Mouse (Mus musculus): Measurements from ENCODE around the gene Ercc6. TPM values are rescaled to one million over a fixed set of nuclear protein-coding genes. Genes with fewer than 3 reads are reported as not detected.

Ercc6 gene
- polyA plus RNA-seq, 1 experiment from 2014 or later, result 29.4 TPM

- ATAC-seq (ENCODE audit: low FRiP score), result 0 out of 2 replicates have a peak, but pooled peaks have one; percentile 32
- WGBS, result 55% methylated on average over 5 of the region's 5 CpGs
- no peak overlapping the region for H3K9ac ChIP-seq
- H3K4me1 ChIP-seq (replicated peaks), result 0 out of 2 replicates have a peak, but pooled peaks cover 3% of the 10 kb centered on the region
- H3K27ac ChIP-seq, result no peak overlapping the region
- no peaks in the 10 kb centered on the region for H3K27me3 ChIP-seq
- no peak overlapping the region for H3K4me3 ChIP-seq
- no peak overlapping the region for H3K4me2 ChIP-seq
- peaks cover 19% of the 10 kb centered on the region for H3K36me3 ChIP-seq
- no peaks in the 10 kb centered on the region for H3K9me3 ChIP-seq
Observed at GRCm38 (mm10) chr14:32546676-32547075, 33.4 kb downstream of the Ercc6 start.

DNA sequence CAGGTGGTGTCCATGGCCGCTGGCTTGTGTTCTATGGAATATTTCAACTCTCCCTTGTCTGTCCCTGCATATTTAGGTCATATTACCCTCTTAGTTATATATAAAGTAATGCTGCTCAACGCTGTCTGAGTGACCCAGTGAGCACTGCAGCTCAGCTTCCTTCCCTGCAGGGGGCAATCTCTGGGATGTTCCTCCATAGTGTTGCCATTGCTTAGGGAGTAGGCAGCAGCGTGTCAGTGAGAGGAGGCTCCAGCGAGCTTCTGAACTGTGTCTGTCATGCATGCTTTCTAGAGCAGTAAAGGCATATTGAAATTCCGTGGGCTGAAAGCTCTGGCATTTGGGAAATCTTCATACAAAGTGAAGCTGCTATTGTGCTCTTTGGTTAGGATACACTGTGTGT, 38.5 kb downstream of the Ercc6 start:
- peaks cover 14% of the 10 kb centered on the region for H3K4me1 ChIP-seq (replicated peaks)
- WGBS, result 78% methylated on average over 5 of the region's 5 CpGs
- H3K9me3 ChIP-seq, result no peaks in the 10 kb centered on the region
- H3K27ac ChIP-seq, result no peak overlapping the region
- H3K9ac ChIP-seq, result no peak overlapping the region
- no peak overlapping the region for H3K4me3 ChIP-seq
- H3K36me3 ChIP-seq, result peaks cover 29% of the 10 kb centered on the region
- H3K27me3 ChIP-seq, result no peaks in the 10 kb centered on the region
- H3K4me2 ChIP-seq, result no peak overlapping the region
- no peak for ATAC-seq (ENCODE audit: low FRiP score)

GRCm38 (mm10) chr14:32553198-32553903, 40.0 kb downstream of the Ercc6 start:
- Histone ChIP-seq H3K9me3 (no peaks in the 10 kb centered on the region), H3K9ac (no peak overlapping the region), H3K4me3 (no peak overlapping the region), H3K27ac (no peak overlapping the region), H3K27me3 (no peaks in the 10 kb centered on the region), H3K4me1 (replicated peaks) (peaks cover 14% of the 10 kb centered on the region), H3K36me3 (peaks cover 29% of the 10 kb centered on the region), H3K4me2 (no peak overlapping the region)
- WGBS, result 72% methylated on average over 10 of the region's 10 CpGs
- no peak for ATAC-seq (ENCODE audit: low FRiP score)

GRCm38 (mm10) chr14:32554860-32555526, 41.7 kb downstream of the Ercc6 start:
- Histone ChIP-seq H3K9me3 (no peaks in the 10 kb centered on the region), H3K4me3 (no peak overlapping the region), H3K4me2 (no peak overlapping the region), H3K27ac (peak overlapping the region; percentile 64), H3K9ac (no peak overlapping the region), H3K4me1 (replicated peaks) (peaks cover 11% of the 10 kb centered on the region), H3K36me3 (peaks cover 35% of the 10 kb centered on the region), H3K27me3 (no peaks in the 10 kb centered on the region)
- WGBS, result 56% methylated on average over 8 of the region's 8 CpGs
- ATAC-seq (ENCODE audit: low FRiP score), result peak; percentile 69; the same call in 1 of the 2 replicates

- peaks cover 76% of the 10 kb centered on the region for H3K36me3 ChIP-seq
- no peak overlapping the region for H3K4me3 ChIP-seq
- H3K27me3 ChIP-seq, result no peaks in the 10 kb centered on the region
- no peaks in the 10 kb centered on the region for H3K4me1 ChIP-seq (replicated peaks)
- no peak overlapping the region for H3K9ac ChIP-seq
- H3K4me2 ChIP-seq, result no peak overlapping the region
- H3K9me3 ChIP-seq, result no peaks in the 10 kb centered on the region
- WGBS, result 100% methylated on average over 3 of the region's 3 CpGs
- no peak overlapping the region for H3K27ac ChIP-seq
- no peak for ATAC-seq (ENCODE audit: low FRiP score)
Observed at GRCm38 (mm10) chr14:32561428-32561827, 48.1 kb downstream of the Ercc6 start.

DNA sequence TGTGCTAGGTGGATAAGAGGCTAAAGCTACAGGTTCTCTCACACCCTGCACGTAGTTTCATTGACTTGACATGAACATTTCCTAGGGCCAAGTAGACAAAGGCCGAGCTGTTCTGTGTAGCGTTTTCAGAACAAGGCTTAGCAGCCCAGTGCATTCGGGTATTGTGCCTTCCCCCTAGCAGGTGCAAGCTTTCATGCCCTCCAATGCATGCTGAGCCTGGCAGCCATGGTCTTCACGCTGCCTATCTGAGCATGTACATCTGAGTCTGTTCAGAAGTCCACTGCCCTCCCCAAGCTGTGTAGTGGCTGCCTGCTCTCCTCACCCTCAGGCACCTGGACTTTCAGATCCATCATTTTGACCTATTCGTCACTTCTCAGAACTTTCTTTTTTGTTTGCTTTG, 50.3 kb downstream of the Ercc6 start:
- Histone ChIP-seq H3K4me1 (replicated peaks) (no peaks in the 10 kb centered on the region), H3K9me3 (no peaks in the 10 kb centered on the region), H3K9ac (no peak overlapping the region), H3K36me3 (peaks cover 89% of the 10 kb centered on the region), H3K4me3 (no peak overlapping the region), H3K27ac (no peak overlapping the region), H3K4me2 (no peak overlapping the region), H3K27me3 (no peaks in the 10 kb centered on the region)
- no peak for ATAC-seq (ENCODE audit: low FRiP score)
- WGBS, result 87% methylated on average over 6 of the region's 6 CpGs

DNA sequence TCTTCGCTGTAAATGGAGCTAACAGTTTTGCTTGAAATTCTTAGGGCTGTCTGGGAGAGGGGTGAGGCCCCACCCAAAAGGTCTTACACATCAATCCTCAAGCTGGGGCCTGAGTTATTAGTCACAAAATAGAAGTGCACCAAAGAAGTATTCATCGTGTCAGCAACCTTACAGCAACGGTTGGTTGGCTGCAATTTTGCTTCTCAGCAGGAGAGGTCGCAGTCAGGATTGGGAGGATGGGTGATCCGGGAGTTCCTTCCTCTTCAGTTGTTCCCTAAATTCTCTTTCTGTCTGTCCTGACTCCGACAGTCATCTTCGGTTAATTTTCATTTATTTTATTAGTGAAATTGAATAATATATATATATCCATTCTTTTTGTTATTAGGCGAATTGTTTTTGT, 59.2 kb downstream of the Ercc6 start:
- ATAC-seq (ENCODE audit: low FRiP score), result no peak
- Histone ChIP-seq H3K27me3 (no peaks in the 10 kb centered on the region), H3K27ac (no peak overlapping the region), H3K9me3 (no peaks in the 10 kb centered on the region), H3K4me2 (no peak overlapping the region), H3K36me3 (peaks cover 73% of the 10 kb centered on the region), H3K9ac (no peak overlapping the region), H3K4me1 (replicated peaks) (0 out of 2 replicates have a peak, but pooled peaks cover 3% of the 10 kb centered on the region), H3K4me3 (no peak overlapping the region)
- WGBS, result 58% methylated on average over 8 of the region's 8 CpGs

GRCm38 (mm10) chr14:32578420-32578819, 65.1 kb downstream of the Ercc6 start:
- no peaks in the 10 kb centered on the region for H3K4me1 ChIP-seq (replicated peaks)
- no peak overlapping the region for H3K27ac ChIP-seq
- no peaks in the 10 kb centered on the region for H3K9me3 ChIP-seq
- no peaks in the 10 kb centered on the region for H3K27me3 ChIP-seq
- H3K9ac ChIP-seq, result no peak overlapping the region
- H3K4me2 ChIP-seq, result no peak overlapping the region
- ATAC-seq (ENCODE audit: low FRiP score), result no peak
- no peak overlapping the region for H3K4me3 ChIP-seq
- 96% methylated on average over 2 of the region's 2 CpGs for WGBS
- H3K36me3 ChIP-seq, result peaks cover 43% of the 10 kb centered on the region

DNA sequence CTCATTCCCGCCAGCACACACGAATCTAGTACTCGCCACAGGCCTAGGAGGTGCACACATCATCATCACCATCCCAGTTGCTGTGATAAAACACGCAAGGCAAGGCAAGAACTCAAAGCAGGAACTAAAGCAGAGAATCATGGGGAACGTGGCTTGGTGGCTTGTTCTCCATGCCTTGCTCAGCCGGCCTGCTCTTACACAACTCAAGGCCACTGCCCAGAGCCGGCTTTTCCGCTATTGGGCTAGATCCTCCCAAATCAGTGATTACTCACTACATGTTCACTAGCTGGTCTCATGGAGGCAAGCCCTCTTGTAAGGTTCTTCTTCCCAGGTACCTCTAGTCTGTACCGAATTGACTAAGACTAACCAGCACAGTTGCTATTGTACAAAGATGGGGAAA, 70.4 kb downstream of the Ercc6 start:
- Histone ChIP-seq H3K27ac (no peak overlapping the region), H3K4me2 (no peak overlapping the region), H3K36me3 (peaks cover 5% of the 10 kb centered on the region), H3K4me3 (no peak overlapping the region), H3K9ac (no peak overlapping the region), H3K4me1 (replicated peaks) (no peaks in the 10 kb centered on the region), H3K27me3 (peaks cover 17% of the 10 kb centered on the region), H3K9me3 (no peaks in the 10 kb centered on the region)
- WGBS, result 94% methylated on average over 9 of the region's 9 CpGs
- ATAC-seq (ENCODE audit: low FRiP score), result no peak

GRCm38 (mm10) chr14:32587013-32587784, 73.9 kb downstream of the Ercc6 start:
- WGBS, result 10% methylated on average over 10 of the region's 10 CpGs
- Histone ChIP-seq H3K27me3 (peaks cover 45% of the 10 kb centered on the region), H3K4me3 (no peak overlapping the region), H3K36me3 (no peaks in the 10 kb centered on the region), H3K9ac (no peak overlapping the region), H3K4me1 (replicated peaks) (no peaks in the 10 kb centered on the region), H3K4me2 (no peak overlapping the region), H3K9me3 (no peaks in the 10 kb centered on the region), H3K27ac (no peak overlapping the region)
- ATAC-seq (ENCODE audit: low FRiP score), result peak; percentile 28; the same call in 1 of the 2 replicates

DNA sequence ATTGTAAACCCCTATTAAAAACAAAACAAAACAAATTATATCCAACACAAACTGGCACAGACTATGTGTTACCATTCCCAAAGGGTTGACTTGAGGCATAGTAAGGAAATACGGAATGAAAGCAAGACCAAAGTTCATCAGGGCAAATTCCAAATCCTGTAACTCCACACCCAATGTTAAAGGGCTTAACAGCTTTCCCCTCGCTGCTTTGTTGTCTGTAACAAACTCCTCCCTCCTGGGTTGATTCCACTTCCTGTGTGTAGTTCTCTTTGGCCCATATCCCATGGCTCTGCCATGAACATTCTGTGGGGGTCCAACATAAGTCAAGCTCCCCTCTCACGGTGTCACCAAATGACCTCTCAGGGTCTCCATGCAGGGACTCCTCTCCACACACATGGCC, 77.1 kb downstream of the Ercc6 start:
- Histone ChIP-seq H3K9ac (no peak overlapping the region), H3K27ac (no peak overlapping the region), H3K27me3 (peaks cover 76% of the 10 kb centered on the region), H3K4me1 (replicated peaks) (no peaks in the 10 kb centered on the region), H3K4me2 (no peak overlapping the region), H3K4me3 (no peak overlapping the region), H3K9me3 (no peaks in the 10 kb centered on the region), H3K36me3 (no peaks in the 10 kb centered on the region)
- ATAC-seq (ENCODE audit: low FRiP score), result no peak
- WGBS, result 78% methylated on average over 3 of the region's 3 CpGs

Data from hindbrain, embryonic 13.5 days (tissue).